16 mouse cellular contexts compared by ENCODE assay signal in genomic region chr15:25826531-25826961, GRCm38 (mm10). TPM values are rescaled to one million over a fixed set of nuclear protein-coding genes. Genes with fewer than 3 reads are reported as not detected.
A peak's percentile ranks its signal among the peaks of the same experiment; 100 is the strongest.
DNase-seq lines count a peak whose midpoint lies in the region; ATAC-seq lines count a peak whose summit lies in the region.
"Had no signal": no experiment of that assay in that cellular context is flagged by ENCODE, and none has a peak within 500 bp of the region (broad histone marks: within the 10 kb centered on the region; RNA-seq: fewer than 3 reads in every experiment).

No protein-coding gene starts in this region.

- peaks cover 3% of the 10 kb centered on the region; the same call in 1 of the 2 replicates for H3K4me1 ChIP-seq in liver, embryonic 15.5 days (replicated peaks)
- H3K4me1 ChIP-seq in liver, embryonic 12.5 days = 0 out of 2 replicates have a peak, but pooled peaks cover 4% of the 10 kb centered on the region
- no peaks in the 10 kb centered on the region for H3K4me1 ChIP-seq in forebrain, embryonic 15.5 days
- H3K4me1 ChIP-seq: embryonic facial prominence, embryonic 15.5 days; forebrain, embryonic 10.5 days; midbrain, embryonic 15.5 days had no signal

- H3K4me3 ChIP-seq in liver, embryonic 15.5 days (replicated peaks) = no peak overlapping the region
- no peak overlapping the region for H3K4me3 ChIP-seq in liver, embryonic 12.5 days
- H3K4me3 ChIP-seq in forebrain, embryonic 15.5 days = no peak overlapping the region
- H3K4me3 ChIP-seq: embryonic facial prominence, embryonic 15.5 days; forebrain, embryonic 10.5 days; heart, embryonic 12.5 days; midbrain, embryonic 15.5 days had no signal

- H3K27me3 ChIP-seq in liver, embryonic 15.5 days = no peaks in the 10 kb centered on the region
- H3K27me3 ChIP-seq in liver, embryonic 12.5 days (replicated peaks) = no peaks in the 10 kb centered on the region
- H3K27me3 ChIP-seq in forebrain, embryonic 15.5 days = no peaks in the 10 kb centered on the region
- H3K27me3 ChIP-seq: embryonic facial prominence, embryonic 15.5 days; heart, embryonic 12.5 days; midbrain, embryonic 15.5 days had no signal

- no peaks in the 10 kb centered on the region for H3K36me3 ChIP-seq in liver, embryonic 15.5 days (replicated peaks)
- no peaks in the 10 kb centered on the region for H3K36me3 ChIP-seq in liver, embryonic 12.5 days
- H3K36me3 ChIP-seq in forebrain, embryonic 15.5 days = no peaks in the 10 kb centered on the region
- H3K36me3 ChIP-seq: embryonic facial prominence, embryonic 15.5 days; forebrain, embryonic 10.5 days; heart, embryonic 12.5 days; midbrain, embryonic 15.5 days had no signal

- no peak overlapping the region for H3K4me2 ChIP-seq in liver, embryonic 15.5 days
- no peak overlapping the region for H3K4me2 ChIP-seq in liver, embryonic 12.5 days
- no peak overlapping the region for H3K4me2 ChIP-seq in forebrain, embryonic 15.5 days (replicated peaks)
- H3K4me2 ChIP-seq: embryonic facial prominence, embryonic 15.5 days; heart, embryonic 12.5 days; midbrain, embryonic 15.5 days had no signal

- no peak overlapping the region for H3K9ac ChIP-seq in liver, embryonic 15.5 days
- H3K9ac ChIP-seq in liver, embryonic 12.5 days = no peak overlapping the region
- H3K9ac ChIP-seq in forebrain, embryonic 15.5 days (replicated peaks) = no peak overlapping the region
- H3K9ac ChIP-seq: embryonic facial prominence, embryonic 15.5 days; heart, embryonic 12.5 days; midbrain, embryonic 15.5 days had no signal

- no peaks in the 10 kb centered on the region for H3K9me3 ChIP-seq in liver, embryonic 15.5 days (replicated peaks)
- H3K9me3 ChIP-seq in liver, embryonic 12.5 days (replicated peaks) = no peaks in the 10 kb centered on the region
- H3K9me3 ChIP-seq in forebrain, embryonic 15.5 days = no peaks in the 10 kb centered on the region
- H3K9me3 ChIP-seq: embryonic facial prominence, embryonic 15.5 days; forebrain, embryonic 10.5 days; heart, embryonic 12.5 days; midbrain, embryonic 15.5 days had no signal

- WGBS in liver, embryonic 15.5 days (ENCODE audit: insufficient replicate concordance) = 59% methylated on average over 8 of the region's 8 CpGs
- WGBS in liver, embryonic 12.5 days (ENCODE audit: insufficient replicate concordance) = 78% methylated on average over 8 of the region's 8 CpGs
- WGBS in forebrain, embryonic 15.5 days = 86% methylated on average over 8 of the region's 8 CpGs

- no peak overlapping the region for H3K27ac ChIP-seq in liver, embryonic 15.5 days (replicated peaks)
- no peak overlapping the region for H3K27ac ChIP-seq in liver, embryonic 12.5 days
- no peak overlapping the region for H3K27ac ChIP-seq in forebrain, embryonic 15.5 days (replicated peaks)
- H3K27ac ChIP-seq: embryonic facial prominence, embryonic 15.5 days; forebrain, embryonic 10.5 days; midbrain, embryonic 15.5 days had no signal

- peak; percentile 37; the same call in 1 of the 2 replicates for ATAC-seq in liver, embryonic 15.5 days (ENCODE audit: insufficient read depth)
- no peak for ATAC-seq in liver, embryonic 12.5 days
- ATAC-seq in CD4-positive, CD25-positive, alpha-beta regulatory T cell, adult 4 months = no peak
- no peak for ATAC-seq in forebrain, embryonic 15.5 days (replicated peaks)
- ATAC-seq: hindbrain, embryonic 16.5 days; midbrain, embryonic 15.5 days had no signal

- DNase-seq in kidney, adult 18-20 months = peak; percentile 69
- peak; percentile 52 for DNase-seq in kidney, postnatal 10 days
- DNase-seq in telencephalon, adult 2 months (ENCODE audit: low read depth, low spot score) = peak; percentile 45
- no peak for DNase-seq in retina, embryonic 14.5 days (ENCODE audit: low spot score)
- DNase-seq: cerebellum, adult 9-11 months; heart, postnatal 36 days; thymus, postnatal 36 days had no signal

RNA-seq across cellular contexts. Expression of gene Retreg1, which starts 16.4 kb away (rescaled TPM):
- polyA plus RNA-seq in liver, embryonic 15.5 days (2015; fragmentation: Nextera tagmentation; extraction: Ambion mirVana) = 4.7 and 5.1 TPM in 2 replicates
- polyA plus RNA-seq in liver, embryonic 12.5 days (2016; fragmentation: Nextera tagmentation; extraction: Ambion mirVana) = 1.0 and 1.1 TPM in 2 replicates
- 10 to 100 TPM; 63.1 to 79.2 TPM for polyA plus RNA-seq in CD4-positive, CD25-positive, alpha-beta regulatory T cell, adult 4 months (2017; shearing (Covaris generic))
- 6.2 and 7.6 TPM in 2 replicates for polyA plus RNA-seq in forebrain, embryonic 15.5 days (2015; fragmentation: Nextera tagmentation; extraction: Ambion mirVana)
